Mouse (Mus musculus): ENCODE measurements at regions not wholly inside any gene's neighbourhood (a gene's known extent, or its start where the extent isn't known, plus 50 kb on each side); places are given as distances from the start of the nearest gene placed in this dataset.

DNA sequence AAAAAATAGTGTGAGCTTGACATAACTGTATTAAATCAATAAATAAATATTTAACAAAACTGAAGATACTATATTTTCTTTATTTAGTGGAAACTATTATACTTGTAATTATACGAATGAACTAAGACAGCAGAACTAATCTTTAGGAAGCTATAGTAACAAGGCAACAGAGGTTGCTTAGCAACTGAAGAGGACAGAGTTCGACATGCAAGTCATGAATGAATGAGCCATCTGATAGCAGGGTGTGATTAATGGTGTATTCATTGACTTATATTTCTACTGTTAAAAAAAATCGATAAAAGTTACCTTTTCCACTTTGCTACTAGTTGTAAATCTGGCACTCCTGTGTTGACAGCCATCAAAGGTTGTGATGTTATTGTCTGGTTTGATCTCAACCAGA, 557.2 kb upstream of the Cntnap5a start:
- peak; percentile 4 for DNase-seq (ENCODE audit: low spot score)

DNA sequence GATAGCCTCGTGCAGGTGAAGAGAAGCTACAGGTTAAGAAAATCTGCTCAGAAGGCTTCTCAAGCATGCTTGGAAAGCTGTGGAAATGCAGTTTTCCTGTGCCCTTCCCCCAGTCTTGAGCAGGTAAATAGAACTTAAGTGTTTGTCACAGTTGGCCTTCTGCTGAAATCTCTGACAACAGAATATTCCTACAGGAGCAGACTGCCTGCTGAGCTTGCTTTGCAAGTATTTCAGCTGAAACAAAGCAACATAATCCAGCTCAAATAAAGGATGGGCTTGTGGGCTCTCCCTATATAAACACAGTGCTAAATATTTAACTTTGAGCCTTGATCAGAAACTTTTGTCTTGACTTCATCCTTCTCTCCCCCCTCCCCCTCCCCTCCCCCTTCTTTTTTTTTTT, 550.3 kb upstream of the Cntnap5a start:
- DNase-seq (ENCODE audit: low spot score) = no peak

DNA sequence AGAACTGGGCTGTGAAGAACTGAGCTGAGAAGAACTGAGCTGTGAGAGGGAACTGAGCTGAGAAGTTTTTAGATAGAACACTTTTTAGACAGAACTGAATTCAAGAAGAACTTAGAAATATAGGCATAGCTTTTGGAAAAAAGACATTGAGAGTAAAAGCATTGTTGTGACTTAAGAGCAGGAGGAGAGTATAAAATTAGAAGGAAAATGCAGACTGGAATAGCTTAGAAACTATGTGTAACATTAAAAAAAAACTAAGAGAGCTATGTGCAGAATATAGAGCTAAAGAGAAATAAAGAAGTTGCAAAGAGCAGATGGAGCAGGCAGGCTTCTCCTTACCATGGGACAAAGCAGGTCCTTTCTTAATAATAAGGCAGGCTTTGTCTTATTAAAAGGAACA, 540.0 kb upstream of the Cntnap5a start:
- DNase-seq (ENCODE audit: low spot score) = no peak

Data from embryo, embryonic 10 days (tissue).